Mouse (Mus musculus): ENCODE measurements around the gene Fam43a.
A peak's percentile ranks its signal among the peaks of the same experiment; 100 is the strongest.

The Fam43a gene

GRCm38 (mm10) chr16:30633906-30634746, 34.6 kb downstream of the Fam43a start:
- peak; percentile 19 for DNase-seq

- DNase-seq, result no peak
Observed at GRCm38 (mm10) chr16:30638586-30638985, 39.1 kb downstream of the Fam43a start.

GRCm38 (mm10) chr16:30640591-30640990, 41.1 kb downstream of the Fam43a start:
- no peak for DNase-seq

GRCm38 (mm10) chr16:30641408-30641807, 41.9 kb downstream of the Fam43a start:
- DNase-seq, result no peak

- DNase-seq, result no peak
Observed at GRCm38 (mm10) chr16:30642229-30642628, 42.7 kb downstream of the Fam43a start.

- DNase-seq, result no peak
Observed at GRCm38 (mm10) chr16:30644981-30645380, 45.5 kb downstream of the Fam43a start.

GRCm38 (mm10) chr16:30645841-30646558, 46.5 kb downstream of the Fam43a start:
- DNase-seq, result no peak

- DNase-seq, result no peak
Observed at GRCm38 (mm10) chr16:30646856-30647255, 47.3 kb downstream of the Fam43a start.

- no peak for DNase-seq
Observed at GRCm38 (mm10) chr16:30651292-30651691, 51.8 kb downstream of the Fam43a start.

All from embryo, embryonic 11 days (tissue).